Mouse (Mus musculus): ENCODE results near the gene Efcab11. TPM values are rescaled to one million over a fixed set of nuclear protein-coding genes. Genes with fewer than 3 reads are reported as not detected.
A peak's percentile ranks its signal among the peaks of the same experiment; 100 is the strongest.

Gene Efcab11
- total RNA-seq, 2 experiments from 2014 or later = not detected

GRCm38 (mm10) chr12:99756914-99757687 is 127.1 kb downstream of the Efcab11 start:
- no peak for DNase-seq (ENCODE audit: low spot score)

DNA sequence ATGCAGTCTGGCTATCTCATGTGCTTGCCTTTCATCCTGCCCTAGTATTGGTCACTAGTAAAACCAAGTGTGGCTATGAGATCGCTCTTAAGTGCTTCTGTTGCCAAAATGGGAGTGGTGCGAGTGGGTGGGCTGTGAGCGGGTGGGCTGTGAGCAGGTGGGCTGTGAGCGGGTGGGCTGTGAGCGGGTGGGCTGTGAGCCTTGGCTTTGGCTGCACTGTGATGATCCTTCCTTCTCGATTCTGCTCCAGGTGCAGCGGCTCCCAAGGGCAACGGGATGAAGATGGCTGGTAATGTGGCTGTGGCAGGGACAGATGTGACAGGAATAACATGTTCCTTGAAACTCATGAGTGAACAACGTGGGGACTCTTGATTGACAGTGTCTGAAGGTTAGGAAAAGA is 128.0 kb downstream of the Efcab11 start:
- no peak for DNase-seq (ENCODE audit: low spot score)

GRCm38 (mm10) chr12:99752986-99753385 is 131.3 kb downstream of the Efcab11 start:
- DNase-seq (ENCODE audit: low spot score) = no peak

DNA sequence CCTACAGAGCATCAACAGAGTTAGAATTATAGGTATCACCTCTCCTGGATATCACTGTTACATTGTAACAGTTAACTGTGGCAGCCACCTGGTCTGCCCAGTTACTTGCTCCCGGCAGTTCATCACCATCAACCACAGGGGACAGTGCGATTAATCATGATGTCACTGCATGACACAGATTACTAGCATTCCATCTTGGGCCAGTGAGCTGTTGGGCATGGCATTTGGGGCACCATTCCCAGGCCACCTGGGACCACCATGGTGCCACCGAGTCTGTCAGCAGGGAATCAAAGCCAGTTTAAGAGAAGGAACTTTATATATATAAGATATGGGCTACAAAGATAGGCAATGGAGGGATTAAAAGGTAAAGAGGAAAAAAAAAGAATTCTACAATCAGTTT is 134.8 kb downstream of the Efcab11 start:
- no peak for DNase-seq (ENCODE audit: low spot score)

- DNase-seq (ENCODE audit: low spot score) = no peak
Measured at GRCm38 (mm10) chr12:99741631-99742030, 142.6 kb downstream of the Efcab11 start.

- no peak for DNase-seq (ENCODE audit: low spot score)
Measured at GRCm38 (mm10) chr12:99739211-99739610, 145.0 kb downstream of the Efcab11 start.

- no peak for DNase-seq (ENCODE audit: low spot score)
Measured at GRCm38 (mm10) chr12:99738256-99738655, 146.0 kb downstream of the Efcab11 start.

DNA sequence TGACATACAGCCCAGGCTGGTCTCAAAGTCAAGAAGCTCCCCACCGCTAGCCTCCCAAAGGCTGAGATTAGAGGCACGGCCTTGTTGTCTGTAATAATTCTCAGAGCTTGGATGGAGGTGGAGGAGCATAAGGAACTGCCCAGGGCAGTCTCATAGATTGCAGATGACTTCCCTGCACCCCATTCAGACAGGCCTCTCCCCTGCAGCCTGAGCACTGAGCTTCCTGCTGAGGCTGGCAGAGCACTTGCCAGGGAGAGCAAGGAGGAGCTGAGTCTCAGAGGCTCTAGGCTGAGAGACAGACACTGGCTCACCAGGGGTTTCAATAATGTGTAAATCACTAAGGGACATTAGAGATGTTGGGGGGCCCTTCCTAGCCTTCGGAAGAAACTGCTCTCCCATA is 147.3 kb downstream of the Efcab11 start:
- no peak for DNase-seq (ENCODE audit: low spot score)

DNA sequence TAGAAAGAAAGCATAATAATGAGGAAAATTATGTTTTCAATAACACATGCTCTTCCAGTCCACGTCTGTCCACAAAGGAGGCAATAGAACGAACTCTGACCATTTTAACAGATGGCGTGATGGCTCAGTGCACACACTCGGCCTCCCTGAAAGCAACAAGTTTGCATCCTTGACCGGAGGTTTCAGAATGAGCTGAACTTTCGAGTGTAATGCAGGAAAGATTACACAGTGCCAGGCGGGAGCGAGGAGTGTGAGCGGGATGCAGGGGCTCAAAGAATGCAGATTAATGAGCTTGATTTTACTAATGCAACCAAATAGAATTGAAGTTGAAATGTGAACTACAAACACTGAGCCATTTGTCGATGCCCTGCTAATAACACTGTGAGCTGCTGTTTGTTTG is 149.1 kb downstream of the Efcab11 start:
- DNase-seq (ENCODE audit: low spot score) = no peak

DNA sequence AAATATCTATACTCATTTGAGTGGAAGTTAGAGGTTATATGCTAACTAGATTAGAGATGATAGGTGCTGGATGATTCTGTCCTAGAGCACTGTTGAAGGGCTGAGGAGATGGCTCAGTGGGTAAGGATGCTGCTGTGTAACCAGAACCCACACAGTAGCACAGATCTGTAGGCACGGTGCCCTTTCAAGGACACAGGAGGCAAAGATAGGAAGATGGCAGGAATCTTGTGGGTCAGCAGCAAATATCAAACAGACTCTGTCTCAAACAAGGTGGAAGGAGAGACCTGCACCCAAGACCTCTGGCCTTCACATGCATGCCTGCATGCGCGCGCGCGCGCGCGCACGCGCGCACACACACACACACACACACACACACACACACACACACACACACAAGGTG is 160.0 kb downstream of the Efcab11 start:
- DNase-seq (ENCODE audit: low spot score) = no peak

- no peak for DNase-seq (ENCODE audit: low spot score)
Measured at GRCm38 (mm10) chr12:99723791-99724190, 160.4 kb downstream of the Efcab11 start.

- DNase-seq (ENCODE audit: low spot score) = peak; percentile 52
Measured at GRCm38 (mm10) chr12:99721318-99721717, 162.9 kb downstream of the Efcab11 start.

DNA sequence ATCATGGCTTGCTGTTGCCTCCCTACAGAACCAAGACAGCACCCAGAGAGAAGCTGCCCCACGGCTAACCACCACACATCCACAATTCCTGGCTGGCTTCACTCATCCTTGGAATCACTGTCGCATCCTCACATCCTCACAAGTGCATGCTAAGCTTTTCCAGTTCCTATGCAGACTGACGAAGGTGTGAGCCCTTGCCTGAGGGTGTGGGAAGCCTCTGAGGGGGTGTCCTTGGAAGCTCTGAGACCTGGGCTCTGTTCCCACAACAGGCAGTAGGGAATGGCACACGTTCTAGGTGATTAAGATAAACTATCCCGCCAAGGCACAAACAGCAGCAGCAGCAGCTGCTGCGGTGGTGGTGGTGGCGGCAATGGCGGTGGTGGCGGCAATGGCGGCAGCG is 164.5 kb downstream of the Efcab11 start:
- DNase-seq (ENCODE audit: low spot score) = no peak

DNA sequence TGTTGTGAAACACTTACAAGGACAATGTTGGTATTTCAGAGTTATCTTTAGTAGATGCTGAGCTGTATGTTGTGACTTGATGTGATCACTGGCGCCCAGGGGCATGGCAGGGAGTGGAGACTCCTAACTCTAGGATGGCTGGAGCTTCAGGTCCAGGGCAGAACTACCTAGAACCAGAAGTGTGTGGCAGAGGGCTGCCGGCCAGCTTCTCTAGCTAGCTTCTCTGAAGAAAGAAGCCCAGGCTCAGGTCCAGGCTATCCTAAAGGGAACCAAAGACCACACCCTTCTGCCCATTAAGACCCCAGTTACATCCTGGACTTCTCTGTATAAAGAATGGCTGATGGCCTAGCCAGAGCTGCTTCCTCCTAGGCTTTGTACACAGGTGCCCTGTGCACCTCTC is 166.1 kb downstream of the Efcab11 start:
- no peak for DNase-seq (ENCODE audit: low spot score)

GRCm38 (mm10) chr12:99716038-99716610 is 168.1 kb downstream of the Efcab11 start:
- peak; percentile 92 for DNase-seq (ENCODE audit: low spot score)

GRCm38 (mm10) chr12:99715129-99716037 is 168.9 kb downstream of the Efcab11 start:
- DNase-seq (ENCODE audit: low spot score) = no peak

DNA sequence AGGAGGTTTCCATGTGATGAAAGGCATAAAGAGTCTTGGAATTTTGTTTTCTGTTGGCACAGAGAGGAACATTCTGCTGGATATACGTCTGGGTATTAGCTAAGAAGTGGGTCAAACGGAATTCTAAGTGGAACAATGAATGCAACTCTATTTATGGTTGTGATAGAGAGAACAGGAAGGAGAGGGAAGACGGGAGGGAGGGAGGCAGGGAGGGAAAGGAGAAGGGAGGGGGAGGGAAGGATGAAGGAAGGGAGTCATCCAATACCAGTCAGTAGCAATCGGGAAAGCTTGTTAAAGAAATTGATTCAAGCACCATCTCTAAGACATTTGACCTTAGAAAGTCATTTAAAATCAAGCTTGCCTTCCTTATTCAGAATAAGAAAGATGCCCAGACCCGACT is 172.0 kb downstream of the Efcab11 start:
- no peak for DNase-seq (ENCODE audit: low spot score)

DNA sequence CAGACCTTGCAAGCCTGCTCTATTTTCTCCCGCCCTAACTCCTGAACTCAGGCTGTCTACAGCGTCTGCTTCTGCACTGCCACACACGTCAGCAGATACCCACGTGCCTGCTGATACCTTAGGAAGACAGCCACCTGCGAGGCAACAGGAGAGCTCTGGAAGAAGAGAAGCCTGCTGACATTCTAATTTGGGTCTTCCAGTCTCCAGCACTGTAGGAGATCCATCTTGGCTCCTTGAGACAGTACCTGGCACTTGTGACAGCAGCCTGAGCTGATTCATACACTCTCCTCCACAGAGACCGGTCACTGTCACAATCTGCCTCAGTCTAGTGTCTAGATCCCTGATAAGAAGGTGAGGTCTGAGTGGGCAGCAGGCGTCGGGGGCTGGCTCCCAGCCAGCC is 182.0 kb downstream of the Efcab11 start:
- peak; percentile 82 for DNase-seq (ENCODE audit: low spot score)

- DNase-seq (ENCODE audit: low spot score) = no peak
Measured at GRCm38 (mm10) chr12:99700380-99700779, 183.9 kb downstream of the Efcab11 start.

DNA sequence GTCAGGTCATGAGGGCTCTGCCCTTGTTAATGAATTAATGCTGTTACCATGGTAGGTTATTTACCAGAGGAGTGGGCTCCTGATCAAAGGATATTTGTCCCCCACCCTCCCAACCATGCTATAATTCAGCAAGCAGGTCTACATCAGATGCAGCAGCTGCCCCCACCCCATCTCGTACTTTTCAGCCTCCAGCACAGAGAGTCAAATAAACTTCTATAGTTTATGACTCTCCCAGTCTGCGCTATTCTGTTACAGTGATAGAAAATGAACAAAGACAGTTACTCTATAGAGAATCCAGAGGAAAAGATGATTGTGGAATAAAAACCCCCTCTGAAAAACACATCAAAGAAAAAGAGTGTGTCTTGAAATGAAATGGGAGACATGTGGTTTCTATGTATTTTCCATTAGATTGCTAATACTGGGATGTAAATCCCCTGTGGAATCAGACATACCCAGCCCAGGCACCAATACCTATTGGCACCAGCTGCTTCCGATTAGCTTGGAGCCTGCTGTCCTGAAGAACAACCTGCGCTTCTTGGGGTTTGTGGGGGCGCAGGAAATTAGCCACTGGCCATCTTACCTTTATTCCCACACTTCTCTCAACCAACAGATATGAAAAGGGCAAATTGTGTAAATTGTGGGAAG is 184.7 kb downstream of the Efcab11 start:
- DNase-seq (ENCODE audit: low spot score) = no peak

DNA sequence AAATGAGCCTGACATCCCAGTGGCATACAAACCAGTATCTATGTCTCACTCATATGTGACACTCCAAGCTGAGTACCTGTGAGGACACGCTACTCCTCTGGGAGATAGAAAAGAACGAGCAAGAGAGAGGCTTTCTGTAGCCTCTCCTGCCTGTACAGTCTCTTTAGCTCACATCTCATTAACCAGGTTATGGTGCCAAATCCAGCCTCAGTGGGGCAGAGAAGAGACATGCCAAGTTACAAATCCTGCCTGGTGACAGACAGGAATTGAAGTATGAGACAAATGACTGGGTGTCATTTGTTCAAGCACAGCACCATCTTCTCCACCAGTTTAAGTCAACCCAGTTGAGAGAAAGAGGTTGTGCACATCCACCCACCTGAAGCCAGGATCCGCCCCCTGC is 190.2 kb downstream of the Efcab11 start:
- no peak for DNase-seq (ENCODE audit: low spot score)

Data from gastrocnemius, adult 18-20 months (tissue).